Mouse (Mus musculus) brain, adult 2 months (tissue): Measurements from ENCODE around the gene 6430628N08Rik.

ENCODE experiments used
- DNase-seq: peaks from one replicate; pipeline ENCODE4 v3.0.0; 2011; ENCODE audit warnings: low read depth, low spot score

6430628N08Rik gene

GRCm38 (mm10) chr4:115939295-115940102 is 49.0 kb downstream of the 6430628N08Rik start, which contains the start of gene Dmbx1:
Dmbx1 (minus strand) TSS chr4:115939926.
- no peak for DNase-seq

GRCm38 (mm10) chr4:115940681-115941080 is 50.2 kb downstream of the 6430628N08Rik start:
- no peak for DNase-seq

- no peak for DNase-seq
These were observed 50.9 kb downstream of the 6430628N08Rik start for GRCm38 (mm10) chr4:115941242-115941820.

GRCm38 (mm10) chr4:115943669-115944314 is 53.3 kb downstream of the 6430628N08Rik start:
- DNase-seq, result no peak
